Comparison of ENCODE assay signal across 8 mouse cellular contexts in the genomic region with DNA sequence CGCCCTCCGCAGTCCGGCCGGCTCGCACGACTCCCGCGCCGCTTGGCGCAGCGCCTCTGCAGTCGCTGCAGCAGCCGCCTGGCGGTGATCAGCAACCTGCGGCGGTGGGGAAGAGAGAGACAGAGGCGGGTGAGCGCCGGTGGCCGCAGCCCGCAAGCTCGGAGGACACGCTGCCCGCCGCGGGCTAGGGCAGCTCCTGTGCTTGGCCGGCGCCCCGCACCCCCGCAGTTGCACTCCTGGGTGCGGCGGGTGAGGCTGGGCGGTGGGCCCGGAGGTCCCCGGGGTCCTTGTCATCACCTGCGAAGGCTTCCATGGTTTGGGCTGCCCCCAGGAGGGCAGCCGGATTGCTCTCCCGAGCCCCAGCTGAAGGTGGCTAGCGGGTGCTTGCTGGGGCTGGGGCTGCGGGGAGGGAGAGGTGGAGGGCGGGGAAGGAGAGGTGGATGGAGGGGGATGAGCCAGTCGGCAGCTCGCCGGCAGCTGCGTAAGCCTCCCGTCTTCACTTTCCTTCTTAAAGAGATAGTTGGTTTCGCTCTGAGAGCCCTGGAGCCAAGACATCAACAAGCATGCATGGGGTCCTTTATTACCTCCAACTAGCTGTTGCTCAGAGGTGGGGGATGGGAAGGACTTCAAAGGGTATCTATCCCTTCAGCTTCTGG. TPM values are rescaled to one million over a fixed set of nuclear protein-coding genes. Genes with fewer than 3 reads are reported as not detected.
DNase-seq lines count a peak whose midpoint lies in the region; TF ChIP-seq lines count a peak whose summit lies in the region.

A gene (minus strand): TSS at position 435 of the 656 bp plus-strand sequence.

- H3K4me3 ChIP-seq in left cerebral cortex, adult 2 months = peak within 1 kb of the TSS; percentile 100

- intact Hi-C loops in left cerebral cortex, adult 2 months (cut with DNase I) = loop anchor here (1.0 to 5.0 kb wide), 4 partner anchors 27 to 85 kb away; a partner anchor contains a TSS

- peak; percentile 84 for DNase-seq in adrenal gland, adult 2 months
- DNase-seq in embryo, embryonic 10.5 days (ENCODE audit: low spot score) = peak; percentile 75
- DNase-seq in gastrocnemius, postnatal 25 days = peak; percentile 72
- DNase-seq in induced T-regulatory cell, adult 2 months (ENCODE audit: low read depth) = peak; percentile 42
- DNase-seq in left cerebral cortex, adult 2 months (ENCODE audit: extremely low spot score in 1 of 2, low spot score in 2 of 2) = peak; percentile 74 to 83
- DNase-seq in lung, postnatal 25 days (ENCODE audit: low spot score) = peak; percentile 55
- DNase-seq in retina, embryonic 14.5 days (ENCODE audit: low spot score) = peak; percentile 75
- DNase-seq in urinary bladder, postnatal 25 days (ENCODE audit: low spot score) = peak; percentile 33

- peak within 1 kb of the TSS; percentile 99 for H3K27ac ChIP-seq in left cerebral cortex, adult 2 months

- peak; percentile 61 for TF ChIP-seq CTCF in left cerebral cortex, adult 2 months (IDR thresholded peaks at IDR 0.05)

RNA-seq across cellular contexts. Expression of the gene that starts here (rescaled TPM):
- 10 to 100 TPM; 11.5 to 19.6 TPM for total RNA-seq in adrenal gland, adult 2 months (2021)
- 5.2 and 10.2 TPM in 2 replicates for polyA plus RNA-seq in adrenal gland, adult 2 months (2012; rRNA removed)
- 10 to 100 TPM; 19.2 to 26.2 TPM for total RNA-seq in gastrocnemius, postnatal 25 days (2021)
- total RNA-seq in left cerebral cortex, adult 2 months (2021) = 100 to 1,000 TPM; 328 to 329 TPM

Comparison
In these comparisons a context has a peak if more than half of its experiments do, and no peak if none do; other contexts are left out.
1. Peak in every context shown above with its lines: DNase-seq, H3K4me3 ChIP-seq and H3K27ac ChIP-seq.
2. RNA of the gene that starts here (total RNA-seq): 328 to 329 TPM in left cerebral cortex, adult 2 months; 19.2 to 26.2 TPM in gastrocnemius, postnatal 25 days and 11.5 to 19.6 TPM in adrenal gland, adult 2 months; every median in the first group is over 10 times any median in the second.
3. DNase-seq: peak in every context shown above with its lines; median percentile 84 in adrenal gland, adult 2 months; 78 in left cerebral cortex, adult 2 months; 75 in embryo, embryonic 10.5 days; 75 in retina, embryonic 14.5 days; 72 in gastrocnemius, postnatal 25 days; 55 in lung, postnatal 25 days; 42 in induced T-regulatory cell, adult 2 months; 33 in urinary bladder, postnatal 25 days.